Comparison of ENCODE assay signal across 33 mouse cellular contexts in the genomic region with DNA sequence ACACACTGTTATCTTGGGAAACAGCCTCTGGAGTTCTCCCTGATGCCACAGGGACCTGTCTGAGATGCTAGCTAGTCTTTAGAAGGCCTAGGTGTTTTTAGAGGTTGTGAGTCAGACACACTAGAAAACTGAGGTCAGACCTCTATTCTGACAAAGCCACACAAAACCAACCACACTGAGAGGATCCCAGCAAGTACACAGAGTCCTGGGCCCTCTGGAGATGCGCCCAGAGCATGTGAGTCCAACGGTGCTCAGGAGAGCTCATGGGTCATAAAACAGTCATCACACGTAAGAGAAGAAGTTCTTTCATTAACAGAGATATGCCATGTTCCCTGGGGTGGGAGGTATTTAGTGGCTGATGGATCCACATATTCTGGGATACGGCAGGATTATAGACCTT.
"Had no signal": no experiment of that assay in that cellular context is flagged by ENCODE, and none has a peak within 500 bp of the region (broad histone marks: within the 10 kb centered on the region; RNA-seq: fewer than 3 reads in every experiment).

No protein-coding gene starts in this region.

- H3K27me3 ChIP-seq: hindbrain, embryonic 13.5 days; hindbrain, embryonic 15.5 days; intestine, embryonic 15.5 days had no signal

- H3K4me3 ChIP-seq: heart, embryonic 10.5 days; heart, embryonic 12.5 days; heart, embryonic 13.5 days; heart, embryonic 15.5 days; hindbrain, embryonic 10.5 days; hindbrain, embryonic 12.5 days; hindbrain, embryonic 13.5 days; hindbrain, embryonic 15.5 days; intestine, embryonic 15.5 days; kidney, embryonic 15.5 days; layer of hippocampus, adult 2 months had no signal

- H3K36me3 ChIP-seq: heart, embryonic 10.5 days; heart, embryonic 12.5 days; heart, embryonic 13.5 days; heart, embryonic 15.5 days; hindbrain, embryonic 10.5 days; hindbrain, embryonic 12.5 days; hindbrain, embryonic 13.5 days; hindbrain, embryonic 15.5 days; intestine, embryonic 15.5 days; kidney, embryonic 15.5 days had no signal

- ATAC-seq: hindbrain, embryonic 16.5 days; hindbrain, postnatal 0 days; inflammation-experienced regulatory T-cells, adult 6 months; intestine, embryonic 15.5 days; intestine, embryonic 16.5 days; intestine, postnatal 0 days had no signal

- H3K9ac ChIP-seq: heart, embryonic 12.5 days; heart, embryonic 13.5 days; heart, embryonic 15.5 days; hindbrain, embryonic 12.5 days; hindbrain, embryonic 13.5 days; hindbrain, embryonic 14.5 days; hindbrain, embryonic 15.5 days; intestine, embryonic 15.5 days; kidney, embryonic 15.5 days had no signal

- H3K9me3 ChIP-seq: heart, embryonic 10.5 days; heart, embryonic 15.5 days; hindbrain, embryonic 10.5 days; hindbrain, embryonic 12.5 days; hindbrain, embryonic 13.5 days; hindbrain, embryonic 15.5 days; intestine, embryonic 15.5 days; kidney, embryonic 15.5 days had no signal

- DNase-seq: heart, postnatal 10 days; heart, postnatal 14 days; heart, postnatal 36 days; heart, postnatal 4 days; kidney, adult 11 months; kidney, adult 18-20 months; kidney, adult 8-10 months; kidney, postnatal 10 days; kidney, postnatal 14 days; kidney, postnatal 25 days; kidney, postnatal 36 days; kidney, postnatal 4 days; layer of hippocampus, adult 9-11 months; layer of hippocampus, postnatal 36 days had no signal

- H3K4me2 ChIP-seq: heart, embryonic 11.5 days; heart, embryonic 12.5 days; heart, embryonic 13.5 days; heart, embryonic 15.5 days; hindbrain, embryonic 12.5 days; hindbrain, embryonic 13.5 days; hindbrain, embryonic 14.5 days; hindbrain, embryonic 15.5 days; intestine, embryonic 15.5 days; kidney, embryonic 15.5 days had no signal

- H3K4me1 ChIP-seq: heart, embryonic 12.5 days; hindbrain, embryonic 10.5 days; hindbrain, embryonic 12.5 days; hindbrain, embryonic 13.5 days; hindbrain, embryonic 15.5 days; intestine, embryonic 15.5 days had no signal

- H3K27ac ChIP-seq: heart, embryonic 10.5 days; heart, embryonic 13.5 days; heart, embryonic 15.5 days; hindbrain, embryonic 10.5 days; hindbrain, embryonic 12.5 days; hindbrain, embryonic 13.5 days; hindbrain, embryonic 14.5 days; hindbrain, embryonic 15.5 days; hindbrain, postnatal 0 days; intestine, embryonic 15.5 days; kidney, embryonic 15.5 days; kidney, postnatal 0 days; layer of hippocampus, adult 2 months had no signal
